Mouse (Mus musculus) urinary bladder, postnatal 25 days (tissue): ENCODE data around the gene Slc12a7.
A peak's percentile ranks its signal among the peaks of the same experiment; 100 is the strongest.

Experiments
- DNase-seq: peaks from one replicate; pipeline ENCODE4 v3.0.0; 2022; ENCODE audit warnings: low spot score

The Slc12a7 gene

GRCm38 (mm10) chr13:73821251-73821650, 88.4 kb downstream of the Slc12a7 start:
- no peak for DNase-seq

DNA sequence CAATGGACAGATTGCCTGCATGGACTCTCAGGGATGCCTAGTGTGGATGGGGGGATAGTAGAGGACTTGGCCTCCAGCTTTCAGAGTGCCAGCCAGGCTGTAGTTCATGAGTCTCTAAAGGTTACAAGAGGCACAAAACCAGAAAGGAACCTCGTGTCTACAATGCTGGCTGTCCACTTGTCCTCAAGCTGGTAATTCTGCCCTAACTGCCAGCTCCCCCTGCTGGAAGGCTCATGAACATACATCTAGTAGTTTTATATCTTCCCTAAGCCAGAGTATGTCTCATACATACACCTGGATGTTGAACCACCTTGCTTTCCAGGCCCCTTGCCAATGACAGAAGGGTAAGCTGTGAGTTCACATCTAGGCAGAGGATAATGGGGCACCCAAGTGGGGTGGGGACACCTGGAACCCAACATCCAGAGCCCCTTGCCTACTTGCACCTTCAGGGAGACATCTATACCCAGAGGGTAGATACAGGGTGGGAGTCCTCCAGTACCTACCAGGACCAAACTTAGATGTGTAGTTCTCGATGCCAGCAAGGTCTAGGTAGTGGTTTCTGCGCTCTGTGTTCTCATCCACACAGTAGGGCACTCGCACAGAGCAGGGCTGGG, 89.4 kb downstream of the Slc12a7 start:
- peak; percentile 74 for DNase-seq

DNA sequence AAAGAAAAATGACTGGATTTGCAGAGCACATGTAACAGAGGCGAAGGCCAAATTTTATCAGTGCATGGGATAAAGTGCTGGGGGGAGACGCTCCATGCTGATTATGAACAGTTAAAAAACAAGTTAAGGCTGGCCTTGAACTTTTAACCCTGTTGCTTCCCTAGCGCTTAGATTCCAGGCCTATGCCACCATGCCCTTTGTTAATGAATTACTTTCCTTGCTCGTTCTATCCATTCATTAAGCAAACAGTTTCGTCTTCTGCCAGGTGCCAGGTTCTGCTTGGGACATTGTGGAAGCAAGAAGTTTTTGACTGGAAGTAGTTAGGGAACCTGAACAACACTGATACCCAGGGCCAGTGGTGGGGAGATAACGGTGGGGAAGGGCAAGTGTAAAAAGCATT, 90.8 kb downstream of the Slc12a7 start:
- no peak for DNase-seq

GRCm38 (mm10) chr13:73827243-73827642, 94.3 kb downstream of the Slc12a7 start:
- no peak for DNase-seq

GRCm38 (mm10) chr13:73831486-73831885, 98.6 kb downstream of the Slc12a7 start:
- peak; percentile 68 for DNase-seq

GRCm38 (mm10) chr13:73833809-73834208, 100.9 kb downstream of the Slc12a7 start:
- DNase-seq = no peak

- no peak for DNase-seq
Measured at GRCm38 (mm10) chr13:73835791-73836190, 102.9 kb downstream of the Slc12a7 start.

- DNase-seq = no peak
Measured at GRCm38 (mm10) chr13:73836491-73836890, 103.6 kb downstream of the Slc12a7 start.

- DNase-seq = no peak
Measured at GRCm38 (mm10) chr13:73837708-73838107, 104.8 kb downstream of the Slc12a7 start.

DNA sequence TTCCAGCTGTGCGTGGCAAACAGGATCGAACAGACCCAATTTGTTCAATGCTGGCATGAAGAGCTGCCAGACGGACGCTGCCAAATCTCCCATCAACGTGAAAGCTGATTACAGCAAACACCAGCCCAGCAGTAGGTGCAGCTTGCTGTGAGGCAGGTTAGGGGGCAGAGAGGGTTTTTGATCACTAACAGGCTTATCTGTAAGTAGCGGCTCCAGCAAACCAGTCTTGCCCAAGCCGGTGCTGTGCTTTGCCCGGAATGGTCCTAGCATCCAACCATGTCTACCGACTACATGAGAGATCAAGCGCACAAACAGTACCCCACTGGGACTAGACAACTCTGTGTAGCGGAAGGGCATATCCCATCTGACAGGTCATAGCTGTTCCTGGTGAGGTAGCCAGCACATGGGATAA, 106.2 kb downstream of the Slc12a7 start:
- no peak for DNase-seq

DNA sequence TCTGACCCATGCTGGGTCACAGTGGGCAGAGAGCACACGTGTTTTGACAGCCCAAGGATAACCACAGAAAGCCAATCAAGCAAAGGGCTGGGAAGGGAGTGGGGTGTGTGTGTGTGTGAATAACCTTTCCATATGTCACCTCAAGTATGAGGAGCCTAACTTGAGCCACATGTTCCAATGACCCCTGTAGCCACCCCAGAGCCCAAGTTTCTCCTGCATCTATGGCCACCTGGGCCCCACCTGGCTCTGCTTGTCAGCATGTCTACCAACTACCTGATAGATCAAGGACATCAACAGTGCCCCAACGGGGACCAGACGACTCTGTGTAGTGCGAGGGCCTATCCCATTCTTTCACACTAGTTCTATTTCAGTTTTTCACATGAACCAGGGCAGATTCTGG, 106.8 kb downstream of the Slc12a7 start:
- no peak for DNase-seq

DNA sequence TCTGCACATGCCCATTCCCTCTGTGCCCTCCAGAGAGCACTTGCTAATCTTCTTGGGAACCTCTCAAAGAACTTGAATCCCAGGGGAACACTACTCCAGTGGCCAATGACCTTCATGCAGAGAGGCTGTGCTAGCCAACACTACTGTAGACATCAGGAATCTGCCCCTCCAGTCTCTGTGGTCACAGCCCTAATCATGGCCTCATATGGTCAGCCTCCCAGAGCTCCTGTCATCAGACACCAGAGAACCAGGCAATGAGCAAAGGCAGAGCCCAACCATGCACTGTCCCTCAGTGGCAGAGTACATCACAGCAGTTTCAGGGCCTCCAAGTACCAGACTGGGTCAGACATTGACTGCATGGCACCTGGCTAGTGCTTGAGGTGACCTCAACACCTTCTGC, 109.8 kb downstream of the Slc12a7 start:
- no peak for DNase-seq

GRCm38 (mm10) chr13:73846589-73847464, 113.9 kb downstream of the Slc12a7 start:
- DNase-seq = peak; percentile 23

- DNase-seq = peak; percentile 90
Measured at GRCm38 (mm10) chr13:73847465-73847836, 114.6 kb downstream of the Slc12a7 start, which contains the start of gene Nkd2. Gene Nkd2, minus strand, starts transcription at chr13:73847631.
